In the genomic region with DNA sequence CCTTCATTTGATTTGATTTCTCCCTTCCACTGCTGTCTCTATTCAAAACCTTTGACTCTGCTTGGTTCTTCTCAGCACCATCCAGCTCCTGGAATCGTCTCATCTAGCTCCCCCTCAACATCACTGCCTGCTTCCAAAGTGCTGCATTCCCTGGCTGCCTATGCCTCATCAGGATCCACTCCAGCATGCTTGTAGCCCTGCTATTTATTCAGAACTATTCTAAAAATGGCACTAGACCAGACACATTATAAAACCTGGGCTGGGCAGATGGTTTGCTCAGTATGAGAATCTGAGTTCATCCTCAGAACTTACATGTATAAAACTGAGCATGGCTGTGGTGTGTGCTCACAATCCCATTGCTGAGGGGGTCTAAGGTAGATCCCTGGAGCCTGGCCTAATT, we compare ENCODE assay signal across 18 mouse cellular contexts. TPM values are rescaled to one million over a fixed set of nuclear protein-coding genes. Genes with fewer than 3 reads are reported as not detected.
A peak's percentile ranks its signal among the peaks of the same experiment; 100 is the strongest.
DNase-seq lines count a peak whose midpoint lies in the region; ATAC-seq and TF ChIP-seq lines count a peak whose summit lies in the region.
"Had no signal": no experiment of that assay in that cellular context is flagged by ENCODE, and none has a peak within 500 bp of the region (broad histone marks: within the 10 kb centered on the region; RNA-seq: fewer than 3 reads in every experiment).

No protein-coding gene starts in this region.

- H3K4me1 ChIP-seq in hindbrain, postnatal 0 days (ENCODE audit: insufficient read depth, low read length), result no peaks in the 10 kb centered on the region
- H3K4me1 ChIP-seq in heart, adult 2 months (ENCODE audit: control insufficient read depth, insufficient read depth, low read length), result no peaks in the 10 kb centered on the region
- H3K4me1 ChIP-seq in midbrain, embryonic 10.5 days, result no peaks in the 10 kb centered on the region
- H3K4me1 ChIP-seq: embryonic facial prominence, embryonic 10.5 days; heart, embryonic 15.5 days; hindbrain, embryonic 13.5 days; neural tube, embryonic 15.5 days; stomach, embryonic 15.5 days had no signal

- no peaks in the 10 kb centered on the region for H3K9me3 ChIP-seq in hindbrain, postnatal 0 days (ENCODE audit: low read length)
- H3K9me3 ChIP-seq in midbrain, embryonic 10.5 days (replicated peaks), result no peaks in the 10 kb centered on the region
- H3K9me3 ChIP-seq: embryonic facial prominence, embryonic 10.5 days; heart, embryonic 15.5 days; hindbrain, embryonic 13.5 days; neural tube, embryonic 15.5 days; stomach, embryonic 15.5 days had no signal

- H3K9ac ChIP-seq in hindbrain, postnatal 0 days (replicated peaks; ENCODE audit: low read length), result no peak overlapping the region
- H3K9ac ChIP-seq in heart, adult 2 months (ENCODE audit: low read depth, low read length), result no peak overlapping the region
- H3K9ac ChIP-seq: heart, embryonic 15.5 days; hindbrain, embryonic 13.5 days; neural tube, embryonic 15.5 days; stomach, embryonic 15.5 days had no signal

- TF ChIP-seq POLR2A in heart, adult 2 months (IDR thresholded peaks at IDR 0.05; ENCODE audit: insufficient read depth, low read depth, low read length), result no peak

- no peak for ATAC-seq in erythroblast, adult 5-6 weeks (replicated peaks; ENCODE audit: low FRiP score, poor library complexity, severe bottlenecking)
- ATAC-seq in hindbrain, postnatal 0 days, result no peak

- no peak for TF ChIP-seq CTCF in hindbrain, postnatal 0 days (IDR thresholded peaks at IDR 0.05; ENCODE audit: low read depth)
- TF ChIP-seq CTCF in heart, adult 2 months (IDR thresholded peaks at IDR 0.05), result no peak

- H3K27me3 ChIP-seq in hindbrain, postnatal 0 days (ENCODE audit: insufficient read depth, low read length), result no peaks in the 10 kb centered on the region
- H3K27me3 ChIP-seq in heart, adult 2 months (ENCODE audit: control insufficient read depth, insufficient read depth, low read length), result no peaks in the 10 kb centered on the region
- H3K27me3 ChIP-seq in midbrain, embryonic 10.5 days (ENCODE audit: low read depth, poor library complexity, severe bottlenecking), result 0 out of 2 replicates have a peak, but pooled peaks cover 6% of the 10 kb centered on the region
- H3K27me3 ChIP-seq: heart, embryonic 15.5 days; hindbrain, embryonic 13.5 days; neural tube, embryonic 15.5 days; stomach, embryonic 15.5 days had no signal

- intact Hi-C loops in heart, adult 2 months (cut with DNase I), result no loop called here

- no peak overlapping the region for H3K4me3 ChIP-seq in hindbrain, postnatal 0 days (ENCODE audit: low read length)
- H3K4me3 ChIP-seq in heart, adult 2 months, result no peak overlapping the region
- H3K4me3 ChIP-seq in midbrain, embryonic 10.5 days, result no peak overlapping the region
- H3K4me3 ChIP-seq: embryonic facial prominence, embryonic 10.5 days; heart, embryonic 15.5 days; hindbrain, embryonic 13.5 days; neural tube, embryonic 15.5 days; stomach, embryonic 15.5 days had no signal

- DNase-seq in brain, adult 2 months (ENCODE audit: low read depth, low spot score), result peak; percentile 86
- peak; percentile 35 for DNase-seq in cerebellum, adult 9-11 months
- peak; percentile 24 to 41 for DNase-seq in layer of hippocampus, adult 8-10 months (ENCODE audit: low spot score in 2 of 2)
- DNase-seq in right cerebral cortex, adult 18-20 months, result peak; percentile 56
- DNase-seq in hindbrain, postnatal 0 days (ENCODE audit: low spot score), result no peak
- no peak for DNase-seq in heart, adult 2 months
- DNase-seq in midbrain, embryonic 10.5 days (ENCODE audit: low spot score), result no peak
- DNase-seq: gastrocnemius, postnatal 14 days; kidney, adult 11 months; lung, postnatal 36 days; thymus, postnatal 36 days had no signal

- no peak overlapping the region for H3K4me2 ChIP-seq in hindbrain, postnatal 0 days (ENCODE audit: low read depth, low read length)
- H3K4me2 ChIP-seq: heart, embryonic 15.5 days; hindbrain, embryonic 13.5 days; liver, embryonic 11.5 days; neural tube, embryonic 15.5 days; stomach, embryonic 15.5 days had no signal

- TF ChIP-seq EP300 in heart, adult 2 months (IDR thresholded peaks at IDR 0.05; ENCODE audit: insufficient read depth, low read depth, low read length), result no peak

- H3K36me3 ChIP-seq in hindbrain, postnatal 0 days (ENCODE audit: insufficient read depth, low read length), result no peaks in the 10 kb centered on the region
- H3K36me3 ChIP-seq in heart, adult 2 months (ENCODE audit: control insufficient read depth, insufficient read depth, low read length), result no peaks in the 10 kb centered on the region
- H3K36me3 ChIP-seq in midbrain, embryonic 10.5 days, result no peaks in the 10 kb centered on the region
- H3K36me3 ChIP-seq: embryonic facial prominence, embryonic 10.5 days; heart, embryonic 15.5 days; hindbrain, embryonic 13.5 days; neural tube, embryonic 15.5 days; stomach, embryonic 15.5 days had no signal

- 67% methylated on average over 1 of the region's 1 CpGs for WGBS in hindbrain, postnatal 0 days
- WGBS in heart, adult 2 months, result 61% methylated on average over 1 of the region's 1 CpGs
- 75% methylated on average over 1 of the region's 1 CpGs for WGBS in midbrain, embryonic 10.5 days

- H3K27ac ChIP-seq in hindbrain, postnatal 0 days, result no peak overlapping the region
- H3K27ac ChIP-seq in heart, adult 2 months, result no peak overlapping the region
- H3K27ac ChIP-seq in midbrain, embryonic 10.5 days (replicated peaks), result no peak overlapping the region
- H3K27ac ChIP-seq: embryonic facial prominence, embryonic 10.5 days; heart, embryonic 15.5 days; hindbrain, embryonic 13.5 days; neural tube, embryonic 15.5 days; stomach, embryonic 15.5 days had no signal

- no peaks in the 10 kb centered on the region for H3K79me2 ChIP-seq in heart, adult 2 months (replicated peaks; ENCODE audit: control insufficient read depth, insufficient read depth, low read length)

RNA-seq across cellular contexts. Expression of gene Mtm1, which starts 58.4 kb away (rescaled TPM):
- total RNA-seq in layer of hippocampus, adult 8-10 months (2022), result 1 to 10 TPM; 8.2 to 9.4 (median 8.6) TPM
- total RNA-seq in erythroblast, adult 5-6 weeks (2015; ENCODE audit: low replicate concordance), result 9.6 and 9.8 TPM in 2 replicates
- total RNA-seq in erythroblast, adult 5-6 weeks (2017; ENCODE audit: low replicate concordance), result 6.8 and 16.2 TPM in 2 replicates
- 3.6 and 7.1 TPM in 2 replicates for total RNA-seq in hindbrain, postnatal 0 days (2014; rRNA removed)
- polyA plus RNA-seq in hindbrain, postnatal 0 days (2015; fragmentation: Nextera tagmentation; extraction: Ambion mirVana), result 4.0 and 4.8 TPM in 2 replicates
- 10 to 100 TPM; 15.6 to 18.9 TPM for total RNA-seq in heart, adult 2 months (2021)
- polyA plus RNA-seq in heart, adult 2 months (2012; rRNA removed), result 5.0 and 10.7 TPM in 2 replicates
- polyA plus RNA-seq in midbrain, embryonic 10.5 days (2016; fragmentation: Nextera tagmentation; extraction: Ambion mirVana), result 3.0 and 4.2 TPM in 2 replicates

Comparison
In these comparisons a context has a peak if more than half of its experiments do, and no peak if none do; other contexts are left out.
1. DNase-seq: peak in brain, adult 2 months (single experiment), cerebellum, adult 9-11 months (single experiment), layer of hippocampus, adult 8-10 months (2 of 2) and right cerebral cortex, adult 18-20 months (single experiment); none in hindbrain, postnatal 0 days (single experiment), heart, adult 2 months (0 of 2) and midbrain, embryonic 10.5 days (single experiment).